Mouse (Mus musculus) MEL (cell line): ENCODE results near the gene Snrpb2. TPM values are rescaled to one million over a fixed set of nuclear protein-coding genes. Genes with fewer than 3 reads are reported as not detected.

Experiments
- DNase-seq: peaks from one replicate; pipeline ENCODE4 v3.0.0; 2011; ENCODE audit warnings: low read depth, low spot score
- H3K27ac ChIP-seq: 2 replicates; pipeline ENCODE4 v1.5.1; 2012; ENCODE audit warnings: low read depth, mild to moderate bottlenecking, control low read depth, low read length, moderate library complexity; ENCODE audit not compliant: control insufficient read depth
- H3K27me3 ChIP-seq, 2 experiments: fragments of 150-350 bp in 1 of 2; sonication (generic) in 1 of 2; 2 replicates each; pipeline ENCODE4 v1.6.1; 2012; ENCODE audit warnings: low read length in 2 of 2, mild to moderate bottlenecking in 2 of 2, improper control_type of control experiment in 1 of 2, moderate library complexity in 1 of 2; ENCODE audit not compliant: insufficient read depth in 2 of 2, control insufficient read depth in 1 of 2
- H3K36me3 ChIP-seq, 2 experiments: 2 replicates each; pipeline ENCODE4 v1.6.1; 2012 to 2014; ENCODE audit warnings: low read length in 2 of 2, improper control_type of control experiment in 1 of 2, inconsistent platforms in 1 of 2, mild to moderate bottlenecking in 1 of 2; ENCODE audit not compliant: insufficient read depth in 2 of 2, control insufficient read depth in 1 of 2
- H3K4me1 ChIP-seq, 2 experiments: fragments of 150-350 bp in 1 of 2; sonication (generic) in 1 of 2; 2 replicates each; pipeline ENCODE4 v1.6.1; 2012; ENCODE audit warnings: low read length in 2 of 2, improper control_type of control experiment in 1 of 2, mild to moderate bottlenecking in 1 of 2; ENCODE audit not compliant: insufficient read depth in 2 of 2, control insufficient read depth in 1 of 2
- H3K4me3 ChIP-seq, 2 experiments: fragments of 150-350 bp in 1 of 2; sonication (generic) in 1 of 2; 2 replicates each; pipeline ENCODE4 v1.5.1; 2012; ENCODE audit warnings: low read depth in 2 of 2, low read length in 2 of 2, mild to moderate bottlenecking in 2 of 2, moderate library complexity in 2 of 2, control low read depth in 1 of 2, improper control_type of control experiment in 1 of 2; ENCODE audit not compliant: control insufficient read depth in 1 of 2, insufficient read depth in 1 of 2
- H3K79me2 ChIP-seq: 2 replicates; pipeline ENCODE4 v1.6.1; 2012; ENCODE audit warnings: mild to moderate bottlenecking, low read length, moderate library complexity; ENCODE audit not compliant: control insufficient read depth, poor library complexity, insufficient read depth
- H3K9ac ChIP-seq: 2 replicates; pipeline ENCODE4 v1.6.1; 2012; ENCODE audit warnings: low read depth, mild to moderate bottlenecking, control low read depth, low read length, moderate library complexity; ENCODE audit not compliant: control insufficient read depth, poor library complexity, severe bottlenecking
- H3K9me3 ChIP-seq: fragments of 150-350 bp; sonication (generic); replicated peaks from 2 replicates; pipeline ENCODE4 v1.6.1; 2012; ENCODE audit warnings: mild to moderate bottlenecking, low read length, improper control_type of control experiment, moderate library complexity; ENCODE audit not compliant: insufficient read depth
- BHLHE40 ChIP-seq: IDR thresholded peaks from 2 replicates; pipeline ENCODE4 v1.6.1; 2012; ENCODE audit warnings: low read depth, mild to moderate bottlenecking, inconsistent platforms, low read length, improper control_type of control experiment, borderline replicate concordance
- CHD1 ChIP-seq: IDR thresholded peaks from 2 replicates; pipeline ENCODE4 v1.6.1; 2012; ENCODE audit warnings: low read depth, mild to moderate bottlenecking, inconsistent platforms, low read length, improper control_type of control experiment
- CTCF ChIP-seq, 3 experiments: IDR thresholded peaks in 2 of 3; conservative IDR thresholded peaks in 1 of 3; 2 replicates each; pipeline ENCODE4 v1.5.1; 2011 to 2012; ENCODE audit warnings: low read length in 3 of 3, low read depth in 2 of 3, mild to moderate bottlenecking in 2 of 3, improper control_type of control experiment in 1 of 3, inconsistent platforms in 1 of 3, mixed read lengths in 1 of 3, moderate library complexity in 1 of 3; ENCODE audit not compliant: control insufficient read depth in 1 of 3, insufficient read depth in 1 of 3, poor library complexity in 1 of 3, severe bottlenecking in 1 of 3
- EP300 ChIP-seq, 2 experiments: IDR thresholded peaks; 2 replicates each; pipeline ENCODE4 v1.6.1; 2011; ENCODE audit warnings: improper control_type of control experiment in 2 of 2, low read length in 2 of 2, low read depth in 1 of 2, mild to moderate bottlenecking in 1 of 2
- GABPA ChIP-seq: IDR thresholded peaks from 2 replicates; pipeline ENCODE4 v1.6.1; 2012; ENCODE audit warnings: low read depth, mild to moderate bottlenecking, inconsistent platforms, low read length, improper control_type of control experiment, moderate library complexity
- GATA1 ChIP-seq: IDR thresholded peaks from 2 replicates; pipeline ENCODE4 v1.6.1; 2011; ENCODE audit warnings: low read depth, low read length, improper control_type of control experiment
- HCFC1 ChIP-seq: IDR thresholded peaks from 2 replicates; pipeline ENCODE4 v1.6.1; 2012; ENCODE audit warnings: low read depth, mild to moderate bottlenecking, inconsistent platforms, low read length, improper control_type of control experiment, moderate library complexity
- JUND ChIP-seq: IDR thresholded peaks from 2 replicates; pipeline ENCODE4 v1.6.1; 2011; ENCODE audit warnings: low read depth, mild to moderate bottlenecking, improper control_type of control experiment, low read length
- MAZ ChIP-seq: IDR thresholded peaks from 2 replicates; pipeline ENCODE4 v1.6.1; 2012; ENCODE audit warnings: low read depth, mild to moderate bottlenecking, inconsistent platforms, low read length, improper control_type of control experiment
- MEF2A ChIP-seq: IDR thresholded peaks from 2 replicates; pipeline ENCODE4 v1.6.1; 2014; ENCODE audit warnings: low read depth, mild to moderate bottlenecking, inconsistent platforms, low read length, improper control_type of control experiment; ENCODE audit not compliant: poor library complexity, insufficient replicate concordance, severe bottlenecking; ENCODE audit errors: extremely low read depth
- MYB ChIP-seq: IDR thresholded peaks from 2 replicates; pipeline ENCODE4 v1.6.1; 2011; ENCODE audit warnings: mild to moderate bottlenecking, low read depth, low read length, improper control_type of control experiment
- NELFE ChIP-seq: IDR thresholded peaks from 2 replicates; pipeline ENCODE4 v1.6.1; 2011; ENCODE audit warnings: low read depth, low read length, improper control_type of control experiment
- NRF1 ChIP-seq: IDR thresholded peaks from 2 replicates; pipeline ENCODE4 v1.6.1; 2014; ENCODE audit warnings: low read depth, mild to moderate bottlenecking, inconsistent platforms, low read length, improper control_type of control experiment, moderate library complexity; ENCODE audit not compliant: poor library complexity, insufficient read depth, severe bottlenecking
- POLR2AphosphoS5 ChIP-seq: IDR thresholded peaks from 2 replicates; pipeline ENCODE4 v1.6.1; 2012; ENCODE audit warnings: low read depth, borderline replicate concordance, mild to moderate bottlenecking, inconsistent platforms, low read length, moderate library complexity, mixed read lengths
- RAD21 ChIP-seq: IDR thresholded peaks from 2 replicates; pipeline ENCODE4 v1.6.1; 2011; ENCODE audit warnings: mild to moderate bottlenecking, low read depth, low read length, improper control_type of control experiment
- RCOR1 ChIP-seq: IDR thresholded peaks from 2 replicates; pipeline ENCODE4 v1.6.1; 2012; ENCODE audit warnings: low read depth, mild to moderate bottlenecking, inconsistent platforms, low read length, improper control_type of control experiment
- SIN3A ChIP-seq: IDR thresholded peaks from 2 replicates; pipeline ENCODE4 v1.6.1; 2012; ENCODE audit warnings: low read length, improper control_type of control experiment, inconsistent platforms
- SMC3 ChIP-seq: IDR thresholded peaks from 2 replicates; pipeline ENCODE4 v1.6.1; 2011; ENCODE audit warnings: low read depth, low read length, improper control_type of control experiment
- TBP ChIP-seq: IDR thresholded peaks from 2 replicates; pipeline ENCODE4 v1.8.0; 2011; ENCODE audit warnings: low read depth, low read length, improper control_type of control experiment
- TCF12 ChIP-seq: IDR thresholded peaks from 2 replicates; pipeline ENCODE4 v1.6.1; 2014; ENCODE audit warnings: low read depth, mild to moderate bottlenecking, inconsistent platforms, low read length, improper control_type of control experiment, moderate library complexity
- USF1 ChIP-seq: IDR thresholded peaks from 2 replicates; pipeline ENCODE4 v1.6.1; 2014; ENCODE audit warnings: low read depth, mild to moderate bottlenecking, inconsistent platforms, low read length, improper control_type of control experiment, moderate library complexity
- ZC3H11A ChIP-seq: IDR thresholded peaks from 2 replicates; pipeline ENCODE4 v1.6.1; 2012; ENCODE audit warnings: low read depth, mild to moderate bottlenecking, inconsistent platforms, low read length, improper control_type of control experiment
- ZNF384 ChIP-seq: IDR thresholded peaks from 2 replicates; pipeline ENCODE4 v1.6.1; 2012; ENCODE audit warnings: low read depth, mild to moderate bottlenecking, inconsistent platforms, low read length, improper control_type of control experiment
- polyA plus RNA-seq, 2 experiments: library from polyadenylated mRNA; stranded (reverse) in 1 of 2; unstranded in 1 of 2; fragments of >175 nt in 1 of 2; fragments of >200 nt in 1 of 2; gene quantifications; 2 replicates each; pipeline versions ENCODE4 v1.2.1 to v1.2.4; 2012; ENCODE audit warnings: low replicate concordance in 2 of 2, low read depth in 1 of 2; ENCODE audit not compliant: insufficient read length in 2 of 2, insufficient read depth in 1 of 2, missing spikeins in 1 of 2
- total RNA-seq: library from RNA; depleted of rRNA; stranded (reverse); fragments of 300-350 nt; gene quantifications from 2 replicates; pipeline ENCODE4 v1.2.3, GENCODE M21; 2012

Snrpb2 gene
- total and polyA plus RNA-seq, 3 experiments = 58.4 to 60.5 TPM; not detected in 1

- H3K9me3 ChIP-seq = no peaks in the 10 kb centered on the region
- H3K4me1 ChIP-seq = no peaks in the 10 kb centered on the region
- no peak overlapping the region for H3K9ac ChIP-seq
- no peaks in the 10 kb centered on the region for H3K79me2 ChIP-seq
- no peak overlapping the region for H3K4me3 ChIP-seq
- no peak for DNase-seq
- no peaks in the 10 kb centered on the region; a peak in 1 of 4 replicates for H3K27me3 ChIP-seq
- TF ChIP-seq NELFE = no peak
- no peak for TF ChIP-seq POLR2AphosphoS5
- TF ChIP-seq ZNF384 = no peak
- TF ChIP-seq CTCF (IDR thresholded peaks at IDR 0.05 in 2 of 3, conservative IDR thresholded peaks at IDR 0.05 in 1 of 3; ENCODE audit: control insufficient read depth in 1 of 3, insufficient read depth in 1 of 3, low read depth in 2 of 3, low read length in 3 of 3, poor library complexity in 1 of 3, severe bottlenecking in 1 of 3) = no peak
- TF ChIP-seq ZC3H11A = no peak
- no peak for TF ChIP-seq TCF12
- no peak for TF ChIP-seq EP300 (IDR thresholded peaks at IDR 0.05; ENCODE audit: low read depth in 1 of 2, low read length in 2 of 2)
- TF ChIP-seq SIN3A = no peak
- no peak for TF ChIP-seq CHD1
- TF ChIP-seq NRF1 = no peak
- no peak for TF ChIP-seq HCFC1
- H3K27ac ChIP-seq = no peak overlapping the region
- H3K36me3 ChIP-seq = no peaks in the 10 kb centered on the region
These were observed 21.2 kb upstream of the Snrpb2 start for GRCm38 (mm10) chr2:143041596-143041995.

- Histone ChIP-seq H3K79me2 (no peaks in the 10 kb centered on the region), H3K27ac (no peak overlapping the region), H3K9ac (no peak overlapping the region), H3K4me1 (no peaks in the 10 kb centered on the region), H3K27me3 (peaks cover 1 to 3% of the 10 kb centered on the region in 2 experiments; a peak in 3 of 4 replicates), H3K36me3 (no peaks in the 10 kb centered on the region)
- TF ChIP-seq MEF2A (no peak), EP300 (IDR thresholded peaks at IDR 0.05; ENCODE audit: low read depth in 1 of 2, low read length in 2 of 2) (no peak), RAD21 (no peak), JUND (no peak), SMC3 (no peak), RCOR1 (no peak), USF1 (no peak), HCFC1 (no peak), TBP (no peak), MAZ (no peak), NELFE (no peak), GABPA (no peak), CHD1 (no peak), BHLHE40 (no peak), GATA1 (no peak), MYB (no peak)
- TF ChIP-seq, all 39 proteins: peak for 0
- Histone ChIP-seq H3K4me3 (no peak overlapping the region), H3K9me3 (no peaks in the 10 kb centered on the region)
- no peak for DNase-seq
These were observed 7.6 kb upstream of the Snrpb2 start for GRCm38 (mm10) chr2:143055251-143055650.
